Mouse (Mus musculus): ENCODE results near the gene Nckap5. TPM values are rescaled to one million over a fixed set of nuclear protein-coding genes. Genes with fewer than 3 reads are reported as not detected.

The Nckap5 gene
- total RNA-seq, 4 experiments from 2014 or later: 6.8 to 11.7 (median 8.7) TPM

GRCm38 (mm10) chr1:126481459-126482228, 349.0 kb downstream of the Nckap5 start:
- DNase-seq (ENCODE audit: low spot score): no peak

- DNase-seq (ENCODE audit: low spot score): no peak
These were observed 357.6 kb downstream of the Nckap5 start for GRCm38 (mm10) chr1:126473044-126473443.

GRCm38 (mm10) chr1:126471419-126471818, 359.2 kb downstream of the Nckap5 start:
- no peak for DNase-seq (ENCODE audit: low spot score)

GRCm38 (mm10) chr1:126470883-126471282, 359.7 kb downstream of the Nckap5 start:
- no peak for DNase-seq (ENCODE audit: low spot score)

DNA sequence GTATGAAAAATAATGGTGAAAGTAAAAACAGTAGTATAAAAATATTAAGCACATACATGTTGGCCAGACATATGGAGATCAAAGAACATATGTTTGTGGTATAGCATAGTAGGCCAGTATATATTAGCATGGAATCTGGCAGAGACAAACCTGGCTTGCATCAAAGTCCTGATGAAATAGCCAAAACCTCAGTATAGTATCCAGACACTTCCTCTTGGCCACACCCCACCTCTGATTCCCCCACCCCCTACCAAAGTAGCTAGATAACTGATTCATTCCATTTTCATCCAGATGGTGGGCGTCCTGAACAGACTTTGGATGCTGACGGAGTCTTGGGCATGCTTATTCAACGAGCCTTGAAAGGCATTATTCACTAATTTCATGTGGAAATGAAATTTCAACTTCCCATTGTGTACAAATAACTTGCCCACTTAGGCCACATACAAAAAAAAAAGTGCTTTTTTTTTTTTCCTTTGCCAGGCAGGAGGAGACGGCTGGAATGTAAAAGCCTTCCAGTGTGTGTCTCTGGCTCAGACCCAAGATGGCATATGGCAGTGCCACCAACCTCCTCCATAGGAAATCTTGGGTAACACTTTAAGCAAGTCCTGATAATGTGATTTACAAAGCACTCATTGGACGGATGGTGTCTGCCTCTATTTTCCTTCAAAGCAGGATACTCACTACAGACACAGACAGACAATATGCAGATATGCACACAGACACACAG, 360.6 kb downstream of the Nckap5 start:
- DNase-seq (ENCODE audit: low spot score): no peak

DNA sequence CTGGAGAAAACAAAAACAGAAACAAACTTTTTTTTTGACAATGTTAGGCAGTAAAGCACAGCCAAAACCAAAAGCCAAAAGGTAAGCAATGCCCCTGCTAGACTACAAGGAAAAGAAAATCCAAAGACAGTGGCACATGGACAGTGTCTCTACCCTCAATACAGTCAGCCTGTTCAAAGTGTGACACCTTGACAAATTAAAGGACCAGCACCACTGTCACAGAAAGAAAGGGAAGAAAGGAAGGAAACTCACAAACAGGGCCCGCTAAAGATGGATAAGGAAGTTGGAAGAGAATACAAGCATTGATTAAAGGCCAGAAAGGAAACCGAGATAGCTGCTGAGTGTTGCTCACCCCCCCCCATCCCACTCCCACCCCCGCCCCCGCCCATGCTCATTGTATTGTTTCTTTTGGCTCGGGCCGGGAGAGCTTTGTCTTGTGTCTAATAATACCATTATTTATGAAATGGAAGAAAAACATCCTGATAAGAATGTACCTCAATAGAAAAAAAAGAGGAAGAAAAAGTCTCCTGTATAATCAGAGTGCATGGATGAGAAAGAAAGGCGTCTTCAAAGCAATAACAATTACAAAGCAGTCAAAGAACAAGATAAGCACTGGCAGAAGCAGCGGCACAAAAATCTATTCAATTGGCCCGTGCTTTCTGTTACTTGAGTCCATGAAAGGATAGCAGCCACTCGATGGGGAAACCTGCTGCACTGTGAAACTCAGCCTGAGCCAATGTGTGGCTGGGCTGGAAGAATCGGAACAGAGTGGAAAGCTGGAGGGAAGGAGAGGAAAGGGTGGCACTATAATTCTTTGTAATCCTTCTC, 368.9 kb downstream of the Nckap5 start:
- DNase-seq (ENCODE audit: low spot score): no peak

DNA sequence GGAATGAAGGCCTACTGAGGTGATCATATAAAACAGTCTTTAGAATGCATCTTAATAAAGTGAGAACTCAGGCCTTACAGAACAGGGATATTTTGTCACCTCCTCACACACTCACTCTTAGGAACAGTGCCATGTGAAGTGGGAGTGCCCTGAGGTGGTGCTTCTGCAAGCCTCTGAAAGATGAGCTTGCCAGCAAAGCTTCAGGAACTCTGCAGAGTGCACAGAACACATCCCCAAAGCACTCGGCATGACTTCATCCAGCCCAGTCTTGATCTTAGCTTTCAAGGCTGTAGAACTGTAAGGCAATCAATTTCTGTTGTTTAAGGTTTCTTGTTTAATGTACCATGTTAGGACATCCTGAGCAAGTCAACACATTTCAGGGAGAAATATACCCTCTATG, 372.9 kb downstream of the Nckap5 start:
- no peak for DNase-seq (ENCODE audit: low spot score)

DNA sequence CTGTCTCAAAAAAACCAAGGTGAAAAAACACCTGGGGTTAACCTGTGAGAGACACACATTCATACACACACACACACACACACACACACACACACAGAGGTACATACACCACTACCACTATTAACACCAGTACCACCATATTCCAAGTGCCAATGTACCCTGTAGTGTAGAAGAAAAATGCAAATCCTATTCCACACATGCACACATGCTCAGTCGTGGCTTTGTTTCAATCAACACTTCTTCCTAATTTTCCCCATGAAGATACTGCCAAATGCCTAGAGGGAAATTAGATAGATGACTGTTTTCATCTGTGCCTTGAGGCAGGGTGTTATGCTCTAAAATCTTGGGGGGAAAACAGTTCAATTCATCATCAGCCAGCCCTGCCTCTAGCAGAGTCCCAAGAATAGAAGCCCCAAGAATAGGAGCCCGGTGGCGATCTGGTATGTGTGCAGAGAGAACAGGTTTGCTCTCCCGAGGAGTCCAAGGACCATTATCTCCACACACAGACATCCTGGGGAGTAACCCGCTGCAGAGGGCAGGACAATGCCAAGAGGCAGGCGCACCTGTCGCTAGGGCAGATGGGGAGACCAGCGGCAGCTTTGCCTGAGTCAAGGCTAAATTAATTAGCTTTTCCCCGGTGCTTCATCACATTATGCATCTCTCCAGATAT, 376.0 kb downstream of the Nckap5 start:
- DNase-seq (ENCODE audit: low spot score): no peak

GRCm38 (mm10) chr1:126451472-126451871, 379.1 kb downstream of the Nckap5 start:
- DNase-seq (ENCODE audit: low spot score): no peak

DNA sequence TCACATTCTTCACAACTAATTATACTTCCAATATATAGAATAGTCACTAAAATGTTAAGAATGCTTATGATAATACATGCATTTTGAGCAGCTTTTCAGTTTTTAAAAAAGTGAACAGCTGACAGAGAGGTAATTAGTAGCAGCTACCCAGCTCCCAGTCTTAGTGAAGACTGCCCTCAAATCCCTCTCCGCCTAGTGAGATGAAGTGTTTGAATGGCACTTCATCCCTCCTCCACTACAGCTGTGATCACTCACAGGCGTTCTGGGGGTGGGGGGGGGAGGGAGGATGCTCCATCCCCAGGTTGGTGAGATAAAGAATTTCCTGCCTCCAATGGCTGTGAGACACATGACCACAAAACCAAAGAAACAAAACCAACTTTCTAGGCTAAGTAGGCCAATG, 381.2 kb downstream of the Nckap5 start:
- no peak for DNase-seq (ENCODE audit: low spot score)

GRCm38 (mm10) chr1:126443890-126444289, 386.7 kb downstream of the Nckap5 start:
- DNase-seq (ENCODE audit: low spot score): peak; percentile 33

GRCm38 (mm10) chr1:126442723-126443122, 387.9 kb downstream of the Nckap5 start:
- DNase-seq (ENCODE audit: low spot score): no peak

GRCm38 (mm10) chr1:126438000-126438572, 392.5 kb downstream of the Nckap5 start:
- DNase-seq (ENCODE audit: low spot score): no peak

DNA sequence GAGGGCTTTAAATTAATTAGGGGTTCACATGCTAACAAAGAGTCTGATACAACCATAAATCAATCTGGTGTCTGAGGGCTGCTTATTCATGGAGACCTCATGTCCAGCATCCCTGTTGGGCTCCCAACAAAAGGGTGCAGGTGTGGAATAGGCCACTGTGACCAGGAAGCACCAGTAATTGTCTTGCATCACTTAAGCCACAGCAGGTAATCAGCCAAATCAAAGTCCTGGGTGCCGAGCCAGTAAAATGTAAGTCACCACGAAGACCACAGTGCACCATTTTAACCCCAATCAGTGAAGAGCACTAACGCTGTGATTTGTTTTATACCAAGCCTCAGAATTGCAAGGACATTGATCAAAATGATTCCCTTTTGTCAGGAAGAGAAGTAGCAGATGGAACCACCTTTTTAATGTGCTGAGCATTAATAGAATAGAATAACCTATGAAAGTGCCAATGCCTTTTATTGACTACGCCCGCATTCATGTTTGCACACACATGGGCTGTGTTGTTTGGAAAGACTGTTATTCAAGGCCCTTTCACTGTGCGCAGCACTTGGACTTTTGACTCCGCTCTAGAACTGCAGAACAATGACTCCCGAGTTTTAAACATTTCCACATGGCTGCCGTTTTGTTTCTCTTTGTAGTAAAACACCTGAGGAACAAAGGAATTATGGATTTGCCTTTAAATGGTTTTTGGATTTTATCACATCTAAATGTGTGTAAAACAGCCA, 393.5 kb downstream of the Nckap5 start:
- DNase-seq (ENCODE audit: low spot score): no peak

DNA sequence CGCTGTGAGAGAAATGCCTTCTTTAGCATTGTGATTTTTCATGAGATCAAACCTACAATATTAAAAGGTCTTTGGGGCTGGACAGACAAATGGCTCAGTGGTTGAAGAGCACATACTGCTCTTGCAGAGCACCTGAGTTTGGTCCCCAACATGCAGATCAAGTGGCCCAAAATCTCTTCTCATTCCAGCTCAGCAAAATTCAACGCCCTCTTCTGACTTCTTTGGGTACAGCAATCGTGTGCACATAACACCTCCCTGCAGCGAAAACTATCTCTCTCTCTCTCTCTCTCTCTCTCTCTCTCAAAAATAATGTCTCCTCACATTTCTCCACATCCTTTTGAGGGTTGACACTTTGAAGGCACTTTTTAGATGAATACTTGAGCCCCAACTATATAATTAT, 398.3 kb downstream of the Nckap5 start:
- no peak for DNase-seq (ENCODE audit: low spot score)

DNA sequence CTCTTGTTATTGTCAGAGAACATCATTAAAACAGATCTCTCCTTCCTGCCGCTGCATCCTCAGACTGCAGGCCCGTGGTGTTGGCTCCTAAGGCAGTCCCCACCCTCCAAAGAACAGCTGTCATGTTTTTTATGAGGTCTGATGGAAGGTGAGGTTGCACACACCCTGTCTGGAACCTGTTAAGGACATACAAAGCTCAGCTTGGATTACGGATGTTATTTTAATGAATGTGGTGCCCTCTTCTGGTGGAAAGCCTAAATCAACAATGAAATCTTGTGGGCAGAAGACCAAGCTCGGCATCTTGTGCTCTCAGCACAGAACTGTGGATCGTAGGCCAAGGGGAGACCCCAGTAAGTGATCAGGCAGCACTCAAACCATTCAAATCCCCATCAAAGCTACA, 399.0 kb downstream of the Nckap5 start:
- DNase-seq (ENCODE audit: low spot score): peak; percentile 61

DNA sequence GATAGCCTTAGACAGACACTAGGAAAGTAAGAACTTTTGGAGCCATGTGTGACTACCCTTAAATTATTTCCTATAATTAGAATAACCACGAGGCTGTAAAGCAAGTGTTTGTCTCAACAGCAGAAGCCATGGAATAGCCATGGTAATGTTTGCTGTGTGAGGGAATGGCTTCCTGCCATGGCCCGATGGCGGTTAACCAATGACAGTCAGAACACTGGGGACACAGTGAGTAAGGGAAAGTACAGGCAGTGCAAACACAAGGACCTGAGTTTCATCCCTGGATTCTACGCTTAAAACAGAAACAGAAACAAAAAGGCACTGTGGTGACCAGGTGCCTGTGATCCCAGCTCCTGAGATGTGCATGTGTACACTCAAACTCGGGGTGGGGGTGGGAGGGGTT, 419.2 kb downstream of the Nckap5 start:
- DNase-seq (ENCODE audit: low spot score): peak; percentile 32

GRCm38 (mm10) chr1:126407886-126408285, 422.7 kb downstream of the Nckap5 start:
- DNase-seq (ENCODE audit: low spot score): peak; percentile 19

DNA sequence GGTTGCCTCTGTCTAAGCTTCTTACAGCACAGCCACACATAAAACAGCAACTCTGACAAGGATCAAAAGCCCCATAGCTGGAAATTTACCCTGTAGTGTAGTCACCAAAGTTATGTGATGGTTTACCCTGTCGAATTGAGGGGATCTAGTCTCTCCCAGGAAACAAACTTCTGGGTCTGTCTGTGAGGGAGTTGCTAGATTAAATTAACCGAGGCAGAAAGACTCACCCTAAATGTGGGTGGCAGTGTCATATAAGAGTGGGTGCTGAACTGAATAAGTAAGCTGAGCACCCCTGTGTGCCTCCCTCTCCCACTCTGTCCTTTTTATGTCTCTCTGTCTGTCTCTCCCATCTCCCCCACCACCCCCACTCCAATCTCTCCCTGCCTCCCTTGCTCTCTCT, 425.1 kb downstream of the Nckap5 start:
- no peak for DNase-seq (ENCODE audit: low spot score)

DNA sequence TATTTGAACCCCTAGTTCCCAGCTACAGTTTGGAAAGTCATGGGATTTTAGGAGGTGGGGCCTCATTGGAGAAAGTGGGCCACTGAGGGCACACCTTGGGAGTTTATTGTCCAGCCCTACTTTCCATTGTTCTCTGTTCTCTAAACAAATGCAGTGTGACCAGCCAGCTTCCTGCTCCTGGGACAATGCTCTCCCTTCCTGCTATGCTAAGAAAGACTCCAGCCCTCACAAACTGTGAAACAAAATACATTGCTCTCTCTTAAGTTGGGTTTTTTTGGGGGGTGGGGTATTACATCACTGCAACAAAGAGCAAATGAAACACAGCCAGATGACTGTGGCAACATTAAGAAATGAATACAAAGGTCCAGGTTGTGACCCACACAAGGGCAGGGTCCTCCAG, 426.6 kb downstream of the Nckap5 start:
- no peak for DNase-seq (ENCODE audit: low spot score)

DNA sequence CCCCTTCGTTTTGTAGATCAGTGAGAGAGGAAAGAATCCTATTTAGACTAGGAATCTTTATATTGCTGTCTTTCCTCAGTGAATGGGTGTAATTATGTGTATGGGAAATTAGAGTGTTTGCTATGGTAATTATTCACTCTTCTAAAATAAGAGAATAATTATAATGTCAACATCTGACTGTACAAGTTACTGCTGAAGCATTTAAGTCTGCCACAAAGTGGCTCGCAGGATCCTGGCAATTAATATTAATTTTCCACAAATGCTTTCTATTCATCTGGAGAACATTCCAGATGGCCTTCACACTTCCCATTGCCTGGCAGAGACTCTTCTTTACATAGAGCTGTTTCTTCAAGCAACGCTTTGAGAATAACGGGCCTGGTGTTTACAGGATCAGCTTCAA, 439.4 kb downstream of the Nckap5 start:
- DNase-seq (ENCODE audit: low spot score): no peak
